Mouse (Mus musculus) MEL (cell line): ENCODE data around the gene Gm45213. TPM values are rescaled to one million over a fixed set of nuclear protein-coding genes. Genes with fewer than 3 reads are reported as not detected.
A peak's percentile ranks its signal among the peaks of the same experiment; 100 is the strongest.

Source experiments
- DNase-seq: peaks from one replicate; pipeline ENCODE4 v3.0.0; 2011; ENCODE audit warnings: low read depth, low spot score
- H3K27ac ChIP-seq: 2 replicates; pipeline ENCODE4 v1.5.1; 2012; ENCODE audit warnings: low read depth, mild to moderate bottlenecking, control low read depth, low read length, moderate library complexity; ENCODE audit not compliant: control insufficient read depth
- H3K27me3 ChIP-seq, 2 experiments: fragments of 150-350 bp in 1 of 2; sonication (generic) in 1 of 2; 2 replicates each; pipeline ENCODE4 v1.6.1; 2012; ENCODE audit warnings: low read length in 2 of 2, mild to moderate bottlenecking in 2 of 2, improper control_type of control experiment in 1 of 2, moderate library complexity in 1 of 2; ENCODE audit not compliant: insufficient read depth in 2 of 2, control insufficient read depth in 1 of 2
- H3K36me3 ChIP-seq, 2 experiments: 2 replicates each; pipeline ENCODE4 v1.6.1; 2012 to 2014; ENCODE audit warnings: low read length in 2 of 2, improper control_type of control experiment in 1 of 2, inconsistent platforms in 1 of 2, mild to moderate bottlenecking in 1 of 2; ENCODE audit not compliant: insufficient read depth in 2 of 2, control insufficient read depth in 1 of 2
- H3K4me1 ChIP-seq, 2 experiments: fragments of 150-350 bp in 1 of 2; sonication (generic) in 1 of 2; 2 replicates each; pipeline ENCODE4 v1.6.1; 2012; ENCODE audit warnings: low read length in 2 of 2, improper control_type of control experiment in 1 of 2, mild to moderate bottlenecking in 1 of 2; ENCODE audit not compliant: insufficient read depth in 2 of 2, control insufficient read depth in 1 of 2
- H3K4me3 ChIP-seq, 2 experiments: fragments of 150-350 bp in 1 of 2; sonication (generic) in 1 of 2; 2 replicates each; pipeline ENCODE4 v1.5.1; 2012; ENCODE audit warnings: low read depth in 2 of 2, low read length in 2 of 2, mild to moderate bottlenecking in 2 of 2, moderate library complexity in 2 of 2, control low read depth in 1 of 2, improper control_type of control experiment in 1 of 2; ENCODE audit not compliant: control insufficient read depth in 1 of 2, insufficient read depth in 1 of 2
- H3K79me2 ChIP-seq: 2 replicates; pipeline ENCODE4 v1.6.1; 2012; ENCODE audit warnings: mild to moderate bottlenecking, low read length, moderate library complexity; ENCODE audit not compliant: control insufficient read depth, poor library complexity, insufficient read depth
- H3K9ac ChIP-seq: 2 replicates; pipeline ENCODE4 v1.6.1; 2012; ENCODE audit warnings: low read depth, mild to moderate bottlenecking, control low read depth, low read length, moderate library complexity; ENCODE audit not compliant: control insufficient read depth, poor library complexity, severe bottlenecking
- H3K9me3 ChIP-seq: fragments of 150-350 bp; sonication (generic); replicated peaks from 2 replicates; pipeline ENCODE4 v1.6.1; 2012; ENCODE audit warnings: mild to moderate bottlenecking, low read length, improper control_type of control experiment, moderate library complexity; ENCODE audit not compliant: insufficient read depth
- BHLHE40 ChIP-seq: IDR thresholded peaks from 2 replicates; pipeline ENCODE4 v1.6.1; 2012; ENCODE audit warnings: low read depth, mild to moderate bottlenecking, inconsistent platforms, low read length, improper control_type of control experiment, borderline replicate concordance
- CHD1 ChIP-seq: IDR thresholded peaks from 2 replicates; pipeline ENCODE4 v1.6.1; 2012; ENCODE audit warnings: low read depth, mild to moderate bottlenecking, inconsistent platforms, low read length, improper control_type of control experiment
- CHD2 ChIP-seq: IDR thresholded peaks from 2 replicates; pipeline ENCODE4 v1.6.1; 2011; ENCODE audit warnings: low read length, improper control_type of control experiment
- CTCF ChIP-seq, 3 experiments: IDR thresholded peaks in 2 of 3; conservative IDR thresholded peaks in 1 of 3; 2 replicates each; pipeline ENCODE4 v1.5.1; 2011 to 2012; ENCODE audit warnings: low read length in 3 of 3, low read depth in 2 of 3, mild to moderate bottlenecking in 2 of 3, improper control_type of control experiment in 1 of 3, inconsistent platforms in 1 of 3, mixed read lengths in 1 of 3, moderate library complexity in 1 of 3; ENCODE audit not compliant: control insufficient read depth in 1 of 3, insufficient read depth in 1 of 3, poor library complexity in 1 of 3, severe bottlenecking in 1 of 3
- E2F4 ChIP-seq: IDR thresholded peaks from 2 replicates; pipeline ENCODE4 v1.6.1; 2011; ENCODE audit warnings: low read depth, low read length, improper control_type of control experiment, borderline replicate concordance
- ELF1 ChIP-seq: IDR thresholded peaks from 2 replicates; pipeline ENCODE4 v1.6.1; 2014; ENCODE audit warnings: low read depth, mild to moderate bottlenecking, inconsistent platforms, low read length, improper control_type of control experiment, moderate library complexity
- EP300 ChIP-seq, 2 experiments: IDR thresholded peaks; 2 replicates each; pipeline ENCODE4 v1.6.1; 2011; ENCODE audit warnings: improper control_type of control experiment in 2 of 2, low read length in 2 of 2, low read depth in 1 of 2, mild to moderate bottlenecking in 1 of 2
- ETS1 ChIP-seq: IDR thresholded peaks from 2 replicates; pipeline ENCODE4 v1.6.1; 2012; ENCODE audit warnings: low read depth, mild to moderate bottlenecking, inconsistent platforms, low read length, improper control_type of control experiment, moderate library complexity
- GABPA ChIP-seq: IDR thresholded peaks from 2 replicates; pipeline ENCODE4 v1.6.1; 2012; ENCODE audit warnings: low read depth, mild to moderate bottlenecking, inconsistent platforms, low read length, improper control_type of control experiment, moderate library complexity
- GATA1 ChIP-seq: IDR thresholded peaks from 2 replicates; pipeline ENCODE4 v1.6.1; 2011; ENCODE audit warnings: low read depth, low read length, improper control_type of control experiment
- HCFC1 ChIP-seq: IDR thresholded peaks from 2 replicates; pipeline ENCODE4 v1.6.1; 2012; ENCODE audit warnings: low read depth, mild to moderate bottlenecking, inconsistent platforms, low read length, improper control_type of control experiment, moderate library complexity
- JUND ChIP-seq: IDR thresholded peaks from 2 replicates; pipeline ENCODE4 v1.6.1; 2011; ENCODE audit warnings: low read depth, mild to moderate bottlenecking, improper control_type of control experiment, low read length
- KAT2A ChIP-seq: conservative IDR thresholded peaks from 2 replicates; pipeline ENCODE4 v1.6.1; 2012; ENCODE audit warnings: low read depth, low read length, improper control_type of control experiment, inconsistent platforms
- MAFK ChIP-seq: IDR thresholded peaks from 2 replicates; pipeline ENCODE4 v1.6.1; 2011; ENCODE audit warnings: low read depth, mild to moderate bottlenecking, low read length, improper control_type of control experiment, borderline replicate concordance
- MAX ChIP-seq: IDR thresholded peaks from 2 replicates; pipeline ENCODE4 v1.6.1; 2011; ENCODE audit warnings: low read length, improper control_type of control experiment
- MAZ ChIP-seq: IDR thresholded peaks from 2 replicates; pipeline ENCODE4 v1.6.1; 2012; ENCODE audit warnings: low read depth, mild to moderate bottlenecking, inconsistent platforms, low read length, improper control_type of control experiment
- MEF2A ChIP-seq: IDR thresholded peaks from 2 replicates; pipeline ENCODE4 v1.6.1; 2014; ENCODE audit warnings: low read depth, mild to moderate bottlenecking, inconsistent platforms, low read length, improper control_type of control experiment; ENCODE audit not compliant: poor library complexity, insufficient replicate concordance, severe bottlenecking; ENCODE audit errors: extremely low read depth
- MXI1 ChIP-seq: IDR thresholded peaks from 2 replicates; pipeline ENCODE4 v1.6.1; 2011; ENCODE audit warnings: mild to moderate bottlenecking, low read depth, low read length, improper control_type of control experiment
- MYB ChIP-seq: IDR thresholded peaks from 2 replicates; pipeline ENCODE4 v1.6.1; 2011; ENCODE audit warnings: mild to moderate bottlenecking, low read depth, low read length, improper control_type of control experiment
- MYC ChIP-seq: IDR thresholded peaks from 2 replicates; pipeline ENCODE4 v1.6.1; 2011; ENCODE audit warnings: low read depth, mild to moderate bottlenecking, low read length, improper control_type of control experiment, moderate library complexity
- NELFE ChIP-seq: IDR thresholded peaks from 2 replicates; pipeline ENCODE4 v1.6.1; 2011; ENCODE audit warnings: low read depth, low read length, improper control_type of control experiment
- POLR2A ChIP-seq, 2 experiments: IDR thresholded peaks; 2 replicates each; pipeline ENCODE4 v1.6.1; 2011 to 2012; ENCODE audit warnings: low read length in 2 of 2, mild to moderate bottlenecking in 2 of 2, control low read depth in 1 of 2, improper control_type of control experiment in 1 of 2, low read depth in 1 of 2, moderate library complexity in 1 of 2; ENCODE audit not compliant: control insufficient read depth in 1 of 2, insufficient read depth in 1 of 2, poor library complexity in 1 of 2
- POLR2AphosphoS5 ChIP-seq: IDR thresholded peaks from 2 replicates; pipeline ENCODE4 v1.6.1; 2012; ENCODE audit warnings: low read depth, borderline replicate concordance, mild to moderate bottlenecking, inconsistent platforms, low read length, moderate library complexity, mixed read lengths
- RCOR1 ChIP-seq: IDR thresholded peaks from 2 replicates; pipeline ENCODE4 v1.6.1; 2012; ENCODE audit warnings: low read depth, mild to moderate bottlenecking, inconsistent platforms, low read length, improper control_type of control experiment
- SIN3A ChIP-seq: IDR thresholded peaks from 2 replicates; pipeline ENCODE4 v1.6.1; 2012; ENCODE audit warnings: low read length, improper control_type of control experiment, inconsistent platforms
- SMC3 ChIP-seq: IDR thresholded peaks from 2 replicates; pipeline ENCODE4 v1.6.1; 2011; ENCODE audit warnings: low read depth, low read length, improper control_type of control experiment
- TAL1 ChIP-seq: IDR thresholded peaks from 2 replicates; pipeline ENCODE4 v1.6.1; 2012; ENCODE audit warnings: mild to moderate bottlenecking, inconsistent platforms, low read length, moderate library complexity, mixed read lengths
- TBP ChIP-seq: IDR thresholded peaks from 2 replicates; pipeline ENCODE4 v1.8.0; 2011; ENCODE audit warnings: low read depth, low read length, improper control_type of control experiment
- TCF12 ChIP-seq: IDR thresholded peaks from 2 replicates; pipeline ENCODE4 v1.6.1; 2014; ENCODE audit warnings: low read depth, mild to moderate bottlenecking, inconsistent platforms, low read length, improper control_type of control experiment, moderate library complexity
- UBTF ChIP-seq: IDR thresholded peaks from 2 replicates; pipeline ENCODE4 v1.6.1; 2012; ENCODE audit warnings: low read depth, mild to moderate bottlenecking, inconsistent platforms, low read length, improper control_type of control experiment, moderate library complexity, borderline replicate concordance; ENCODE audit not compliant: insufficient read depth
- USF1 ChIP-seq: IDR thresholded peaks from 2 replicates; pipeline ENCODE4 v1.6.1; 2014; ENCODE audit warnings: low read depth, mild to moderate bottlenecking, inconsistent platforms, low read length, improper control_type of control experiment, moderate library complexity
- ZC3H11A ChIP-seq: IDR thresholded peaks from 2 replicates; pipeline ENCODE4 v1.6.1; 2012; ENCODE audit warnings: low read depth, mild to moderate bottlenecking, inconsistent platforms, low read length, improper control_type of control experiment
- ZMIZ1 ChIP-seq: IDR thresholded peaks from 2 replicates; pipeline ENCODE4 v1.6.1; 2012; ENCODE audit warnings: low read depth, mild to moderate bottlenecking, inconsistent platforms, low read length, improper control_type of control experiment, moderate library complexity
- ZNF384 ChIP-seq: IDR thresholded peaks from 2 replicates; pipeline ENCODE4 v1.6.1; 2012; ENCODE audit warnings: low read depth, mild to moderate bottlenecking, inconsistent platforms, low read length, improper control_type of control experiment
- polyA plus RNA-seq, 2 experiments: library from polyadenylated mRNA; stranded (reverse) in 1 of 2; unstranded in 1 of 2; fragments of >175 nt in 1 of 2; fragments of >200 nt in 1 of 2; gene quantifications; 2 replicates each; pipeline versions ENCODE4 v1.2.1 to v1.2.4; 2012; ENCODE audit warnings: low replicate concordance in 2 of 2, low read depth in 1 of 2; ENCODE audit not compliant: insufficient read length in 2 of 2, insufficient read depth in 1 of 2, missing spikeins in 1 of 2
- total RNA-seq: library from RNA; depleted of rRNA; stranded (reverse); fragments of 300-350 nt; gene quantifications from 2 replicates; pipeline ENCODE4 v1.2.3, GENCODE M21; 2012

The Gm45213 gene
- total and polyA plus RNA-seq, 3 experiments = not detected

DNA sequence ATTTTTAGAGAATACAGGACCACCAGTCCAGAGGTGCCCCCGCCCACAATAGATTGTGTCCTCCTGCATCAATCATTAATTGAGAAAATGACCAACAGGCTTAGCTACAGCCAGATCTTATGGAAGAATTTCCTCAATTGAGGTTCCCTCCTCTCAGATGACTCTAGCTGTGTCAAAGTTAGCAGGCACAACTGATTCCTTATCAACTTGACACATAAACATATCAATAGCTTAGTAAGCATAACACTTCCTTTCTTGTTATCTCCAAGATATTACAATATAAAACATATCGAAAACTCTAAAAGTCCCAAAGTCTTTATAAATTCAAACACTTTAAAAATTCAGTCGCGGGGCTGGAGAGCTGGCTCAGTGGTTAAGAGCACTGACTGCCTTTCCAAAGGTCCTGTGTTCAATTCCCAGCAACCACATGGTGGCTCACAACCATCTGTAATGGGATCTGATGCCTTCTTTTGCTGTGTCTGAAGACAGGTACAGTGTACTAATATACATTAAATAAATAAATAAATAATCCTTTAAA is 10.6 kb downstream of the Gm45213 start:
- H3K9ac ChIP-seq = no peak overlapping the region
- DNase-seq = peak; percentile 51
- H3K79me2 ChIP-seq = no peaks in the 10 kb centered on the region
- H3K27ac ChIP-seq = peak overlapping the region; percentile 71
- no peaks in the 10 kb centered on the region for H3K9me3 ChIP-seq
- TF ChIP-seq USF1 (no peak), MAFK (peak; percentile 61; the same call in 1 of the 2 replicates), JUND (no peak), CTCF (IDR thresholded peaks at IDR 0.05 in 2 of 3, conservative IDR thresholded peaks at IDR 0.05 in 1 of 3; ENCODE audit: control insufficient read depth in 1 of 3, insufficient read depth in 1 of 3, low read depth in 2 of 3, low read length in 3 of 3, poor library complexity in 1 of 3, severe bottlenecking in 1 of 3) (no peak), MAZ (no peak), EP300 (IDR thresholded peaks at IDR 0.05; ENCODE audit: low read depth in 1 of 2, low read length in 2 of 2) (peak; percentile 92 to 93), BHLHE40 (no peak), SIN3A (no peak; the same call in 1 of the 2 replicates), TAL1 (peak; percentile 37), GABPA (no peak), RCOR1 (peak; percentile 72), CHD1 (no peak), KAT2A (no peak), TCF12 (peak; percentile 95), NELFE (no peak), ETS1 (peak; percentile 86), UBTF (no peak), MXI1 (no peak), MEF2A (no peak), POLR2A (IDR thresholded peaks at IDR 0.05; ENCODE audit: control insufficient read depth in 1 of 2, insufficient read depth in 1 of 2, low read depth in 1 of 2, low read length in 2 of 2, poor library complexity in 1 of 2) (no peak), MYC (no peak), HCFC1 (no peak), E2F4 (no peak), SMC3 (no peak), TBP (peak; percentile 72), MYB (0 out of 2 replicates have a peak, but pooled peaks have one; percentile 17), CHD2 (no peak), MAX (no peak), ELF1 (peak; percentile 19; the same call in 1 of the 2 replicates), ZNF384 (no peak), ZC3H11A (no peak), GATA1 (peak; percentile 93), POLR2AphosphoS5 (no peak), ZMIZ1 (no peak)
- H3K27me3 ChIP-seq = no peaks in the 10 kb centered on the region
- H3K36me3 ChIP-seq = peaks cover 0 to 3% of the 10 kb centered on the region in 2 experiments; a peak in 2 of 4 replicates
- peaks cover 2 to 7% of the 10 kb centered on the region in 2 experiments; a peak in 3 of 4 replicates for H3K4me1 ChIP-seq
- no peak overlapping the region for H3K4me3 ChIP-seq
